Mouse (Mus musculus) layer of hippocampus, adult 18-20 months (tissue): ENCODE results near the gene Cep95. TPM values are rescaled to one million over a fixed set of nuclear protein-coding genes. Genes with fewer than 3 reads are reported as not detected.
"Not testable (repeated sequence)": the region's sequence is repeated elsewhere in the genome, so short reads cannot be mapped to it uniquely, and the experiment has no call there.

Experiments used
- DNase-seq, 2 experiments: peaks; one replicate each; pipeline ENCODE4 v3.0.0; 2022; ENCODE audit warnings: low spot score in 2 of 2
- long read RNA-seq: library from polyadenylated mRNA; stranded (forward); transcript quantifications from one replicate; pipeline ENCODE4 v2.0.0, GENCODE M21; 2021
- total RNA-seq, 2 experiments: library from RNA; stranded (reverse); gene quantifications; 2 replicates each; pipeline ENCODE4 v1.2.3; 2021

Cep95 gene
- 10 to 100 TPM; 10.3 to 10.7 TPM for total RNA-seq
- long read RNA-seq, partial matches to known transcripts = 2 of 11 reads
- long read RNA-seq, other reads (novel, unspliced or antisense) = 7 of 11 reads

GRCm38 (mm10) chr11:106788775-106789459 lies at the start of gene Cep95, which contains the start of gene Ddx5:
Gene Cep95 (plus strand): TSS chr11:106789252.
Gene Ddx5 (minus strand): TSS chr11:106789185.
- DNase-seq = peak; percentile 95 to 99

- not testable (repeated sequence) for DNase-seq
These were observed 48.3 kb upstream of the Cep95 start for GRCm38 (mm10) chr11:106740724-106741123.

GRCm38 (mm10) chr11:106741232-106741631 lies 47.8 kb upstream of the Cep95 start:
- peak in 1 of 2 experiments; percentile 20 for DNase-seq

- DNase-seq = no peak
These were observed 47.2 kb upstream of the Cep95 start for GRCm38 (mm10) chr11:106741826-106742225.

- peak in 1 of 2 experiments; percentile 23 for DNase-seq
These were observed 46.6 kb upstream of the Cep95 start for GRCm38 (mm10) chr11:106742388-106742841.

- DNase-seq = no peak
These were observed 44.1 kb upstream of the Cep95 start for GRCm38 (mm10) chr11:106744949-106745348.

- not testable (repeated sequence) for DNase-seq
These were observed 39.4 kb upstream of the Cep95 start for GRCm38 (mm10) chr11:106749557-106750120.

- DNase-seq = no peak
These were observed 38.8 kb upstream of the Cep95 start, which contains the start of gene Pecam1 for GRCm38 (mm10) chr11:106750121-106750751. Gene Pecam1 (minus strand): TSS chr11:106750628.

GRCm38 (mm10) chr11:106751039-106752018 lies 37.7 kb upstream of the Cep95 start, which contains the start of gene Milr1:
Gene Milr1 (plus strand): TSS chr11:106751226.
- DNase-seq = no peak

- DNase-seq = no peak
These were observed 36.9 kb upstream of the Cep95 start for GRCm38 (mm10) chr11:106752103-106752502.

- no peak for DNase-seq
These were observed 35.7 kb upstream of the Cep95 start for GRCm38 (mm10) chr11:106753314-106753713.

GRCm38 (mm10) chr11:106755583-106755982 lies 33.5 kb upstream of the Cep95 start:
- DNase-seq = no peak

GRCm38 (mm10) chr11:106759028-106759427 lies 30.0 kb upstream of the Cep95 start:
- DNase-seq = no peak

- no peak for DNase-seq
These were observed 28.5 kb upstream of the Cep95 start for GRCm38 (mm10) chr11:106760511-106760910.

GRCm38 (mm10) chr11:106762139-106762799 lies 26.8 kb upstream of the Cep95 start:
- no peak for DNase-seq

- no peak for DNase-seq
These were observed 26.3 kb upstream of the Cep95 start for GRCm38 (mm10) chr11:106762800-106763185.

GRCm38 (mm10) chr11:106766611-106767162 lies 22.4 kb upstream of the Cep95 start:
- no peak for DNase-seq

- DNase-seq = no peak
These were observed 21.5 kb upstream of the Cep95 start for GRCm38 (mm10) chr11:106767516-106767915.

- DNase-seq = no peak
These were observed 18.7 kb upstream of the Cep95 start for GRCm38 (mm10) chr11:106770195-106770974.
